Mouse (Mus musculus) mouse trophoblast stem cell (cell line): ENCODE data around the gene H2-DMb2.
"Not testable (repeated sequence)": the region's sequence is repeated elsewhere in the genome, so short reads cannot be mapped to it uniquely, and the experiment has no call there.

Source experiments
- in situ Hi-C, 2 experiments: fragments of 300-500 bp; cut with MseI, MboI; formaldehyde crosslinking; loops; 2 replicates in 1 of 2; 3 replicates in 1 of 2; pipeline ENCODE4 v1.15.1; 2025

Gene H2-DMb2

DNA sequence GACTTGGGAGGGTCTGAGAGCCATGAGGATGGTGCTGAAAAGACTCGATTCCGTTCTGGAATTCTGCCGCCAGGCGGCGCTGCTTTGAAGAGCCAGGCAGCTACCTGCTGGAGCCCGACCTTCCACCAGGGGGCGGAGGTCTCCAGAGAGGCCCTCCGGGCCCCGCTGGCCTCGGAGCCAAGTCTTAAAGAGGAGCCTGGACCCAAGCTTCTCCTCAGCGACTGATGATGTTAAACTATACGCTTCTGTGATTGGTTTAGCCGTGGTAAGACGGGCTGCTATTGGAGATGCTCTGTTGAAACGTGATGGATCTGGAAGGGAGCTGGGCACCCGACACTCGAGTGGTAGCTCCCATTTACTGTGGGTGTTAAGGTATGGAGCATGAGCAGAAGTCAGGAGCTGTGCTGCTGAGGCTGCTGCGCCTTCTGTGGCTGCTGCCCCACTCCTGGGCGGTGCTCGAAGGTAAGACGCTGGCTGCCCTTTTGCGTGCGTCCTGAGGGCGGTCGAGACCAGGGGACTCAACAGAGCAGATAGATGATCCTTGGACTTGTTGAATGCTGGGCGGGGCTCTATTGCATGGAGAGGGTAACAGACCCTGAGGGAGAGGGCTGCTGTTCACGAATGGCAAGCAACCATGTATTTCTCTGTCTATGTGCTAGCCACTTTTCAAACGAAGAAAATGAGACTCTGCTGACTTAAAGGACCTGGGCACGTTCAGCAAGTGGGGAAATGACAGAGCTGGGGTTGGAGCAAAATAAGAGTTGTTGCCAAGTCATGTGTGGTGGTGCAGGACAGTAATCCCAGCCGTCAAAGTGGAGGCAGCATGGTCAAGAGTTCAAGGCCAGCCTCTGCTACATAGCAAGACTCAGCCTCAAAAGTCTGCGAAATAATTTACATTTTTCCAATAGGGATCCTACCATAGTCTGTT, 7.5 kb upstream of the H2-DMb2 start:
- in situ Hi-C loops, result no loop called here

DNA sequence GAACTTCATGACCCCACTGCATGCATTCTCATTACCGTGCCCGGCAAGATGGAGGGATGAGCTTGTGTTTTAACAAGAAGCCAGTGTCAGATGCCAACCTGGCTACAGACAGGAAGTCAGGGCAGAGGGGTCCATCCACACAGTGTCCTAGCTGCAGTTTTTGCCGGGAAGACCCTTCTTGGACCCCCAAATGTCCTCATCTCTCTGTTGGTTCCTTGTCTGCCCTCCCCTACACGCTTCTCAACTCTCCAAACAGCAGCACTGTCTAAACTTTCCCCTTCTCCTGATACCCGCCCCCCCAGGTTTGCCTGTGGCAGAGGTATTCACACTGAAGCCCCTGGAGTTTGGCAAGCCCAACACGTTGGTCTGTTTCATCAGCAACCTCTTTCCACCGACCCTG, 5.5 kb upstream of the H2-DMb2 start:
- in situ Hi-C loops, result no loop called here

DNA sequence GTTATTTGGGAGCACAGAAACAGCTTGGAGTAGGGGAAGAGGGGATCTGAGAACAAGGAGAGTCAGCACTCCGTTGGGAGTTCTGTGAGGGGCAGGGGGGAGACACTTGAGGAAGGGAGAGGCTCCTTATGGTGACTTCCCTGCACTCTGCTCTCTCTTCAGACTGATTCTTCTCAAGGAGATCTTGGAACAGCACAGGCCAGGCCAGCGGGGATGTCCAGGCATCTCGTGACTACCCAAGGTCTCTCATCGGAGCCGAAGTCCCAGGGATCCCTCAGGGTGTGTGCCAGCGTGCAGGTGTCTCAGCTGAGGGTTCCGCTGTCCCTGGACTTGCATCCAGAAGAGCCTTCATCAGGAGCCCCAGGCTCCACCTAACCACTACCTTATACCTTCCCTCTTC, 4.5 kb upstream of the H2-DMb2 start:
- in situ Hi-C loops, result no loop called here

DNA sequence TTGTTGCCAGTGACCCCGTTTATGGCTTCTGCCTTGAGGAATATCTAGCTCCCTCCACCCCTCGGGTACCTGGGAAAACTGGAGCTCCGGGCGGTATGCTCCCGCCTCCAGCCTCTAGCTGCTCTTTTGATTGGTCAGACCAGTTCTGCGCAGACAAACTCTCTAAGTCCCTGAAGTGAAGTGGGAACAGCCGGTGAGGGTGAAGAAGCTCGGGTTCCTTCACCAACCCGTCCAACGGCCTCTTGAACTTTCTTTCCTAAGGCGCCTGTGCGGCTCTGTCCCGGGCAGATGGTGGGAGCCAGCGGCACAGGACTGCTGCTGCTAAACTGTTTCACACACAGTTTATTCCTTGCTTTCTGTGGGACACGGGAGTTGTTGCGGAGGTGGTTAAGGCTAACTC, 3.7 kb upstream of the H2-DMb2 start:
- in situ Hi-C loops, result no loop called here

DNA sequence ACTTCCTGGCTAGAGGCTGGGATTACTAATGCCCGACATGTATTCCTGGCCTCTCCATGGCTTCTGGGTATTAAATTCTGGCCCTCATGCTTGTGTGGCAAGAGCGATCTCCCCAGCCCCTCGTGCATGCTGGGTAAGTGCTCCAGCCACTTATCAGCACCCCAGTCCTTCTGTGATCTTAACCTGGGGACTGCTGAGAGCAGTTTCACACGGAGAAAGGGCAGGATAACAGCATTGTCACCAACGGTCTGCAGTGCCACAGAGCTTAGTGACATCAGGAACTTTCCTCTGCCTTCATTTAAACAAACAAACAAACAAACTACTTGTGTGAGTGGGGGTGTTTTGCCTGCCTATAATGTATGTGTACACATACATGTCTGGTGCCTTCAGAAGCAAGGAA, 2.9 kb upstream of the H2-DMb2 start:
- in situ Hi-C loops, result no loop called here

DNA sequence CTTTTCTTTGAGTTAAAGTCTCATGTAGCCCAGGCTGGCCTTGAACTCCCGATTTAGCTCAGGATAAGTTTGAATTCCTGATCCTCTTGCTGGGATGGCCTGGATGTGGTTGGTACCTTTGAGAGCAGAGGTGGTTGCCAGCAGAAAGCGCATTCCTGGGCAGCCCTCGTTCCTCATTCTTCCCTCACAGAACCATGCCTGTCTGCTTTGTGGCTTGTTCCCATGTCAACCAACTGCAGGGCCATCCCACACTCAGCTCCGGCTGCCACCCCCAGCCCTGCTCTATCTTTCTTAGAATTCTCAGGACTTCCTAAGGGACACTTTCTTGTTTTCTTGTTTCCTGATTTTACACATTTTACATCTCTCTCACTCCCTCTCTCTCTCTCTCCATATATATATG, 1.7 kb upstream of the H2-DMb2 start:
- in situ Hi-C loops, result no loop called here

DNA sequence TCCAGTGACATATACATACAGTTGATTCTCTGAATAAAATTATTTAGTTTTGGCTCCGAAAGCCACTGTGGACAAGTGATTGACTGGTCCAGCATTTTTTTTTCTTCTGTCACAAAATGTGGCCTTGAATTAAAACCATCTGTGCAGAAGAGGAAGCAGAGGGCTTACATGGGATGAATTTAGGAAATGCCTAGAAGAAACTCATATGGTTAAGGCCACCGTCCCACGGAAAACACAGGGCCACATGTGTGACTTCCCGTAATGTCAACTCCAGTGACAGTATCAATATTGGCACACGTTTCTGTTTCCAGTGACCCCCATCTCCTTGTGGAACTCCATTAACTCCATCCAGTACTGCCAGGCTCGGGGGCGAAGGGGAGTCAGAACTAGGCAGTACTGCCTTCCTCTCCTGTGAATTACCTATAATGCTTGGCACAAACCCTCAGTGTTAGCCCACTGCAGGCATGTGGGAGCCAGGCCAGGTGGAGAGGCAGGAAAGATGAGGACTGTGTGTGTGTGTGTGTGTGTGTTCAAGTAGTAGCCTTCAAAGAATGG, 574 bp upstream of the H2-DMb2 start:
- in situ Hi-C loops, result no loop called here

DNA sequence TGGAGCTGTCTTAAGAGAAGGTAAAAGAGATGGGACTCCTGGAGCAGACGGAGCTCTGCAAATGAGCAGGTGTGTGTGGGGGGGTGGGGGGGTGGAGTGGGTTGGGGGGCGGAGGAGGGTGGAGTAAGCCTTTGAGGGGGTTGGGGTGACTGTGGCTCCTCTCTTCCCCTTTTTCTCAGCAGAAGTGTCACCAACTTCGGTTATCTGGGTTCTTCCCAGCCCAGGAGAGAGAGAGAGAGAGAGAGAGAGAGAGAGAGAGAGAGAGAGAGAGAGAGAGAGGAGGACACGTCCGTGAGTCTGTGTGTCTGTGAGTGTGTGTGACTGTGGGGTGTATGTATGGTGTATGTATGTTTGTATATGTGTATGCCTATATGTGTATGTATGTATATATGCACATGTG, 354 bp downstream of the H2-DMb2 start:
- in situ Hi-C loops, result no loop called here

DNA sequence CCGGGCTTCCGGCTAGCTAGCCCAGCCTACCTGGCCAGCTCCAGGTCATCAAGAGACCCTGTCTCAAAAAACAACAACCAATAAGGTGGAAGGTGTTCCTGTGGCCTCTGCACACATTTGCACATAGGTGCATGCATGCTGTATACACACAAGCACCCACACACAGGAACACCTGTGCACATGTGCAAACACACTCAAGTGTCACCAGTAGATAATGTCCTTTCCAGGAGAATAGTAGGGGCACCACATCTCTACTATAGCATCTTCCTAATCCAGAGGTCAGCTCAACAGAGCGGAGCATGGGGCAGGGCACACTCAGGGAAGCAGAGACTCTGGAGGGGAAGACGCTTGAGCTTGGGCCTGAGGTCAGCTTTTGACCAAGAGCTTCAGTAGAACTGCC, 1.1 kb downstream of the H2-DMb2 start:
- in situ Hi-C loops, result not testable (repeated sequence)

DNA sequence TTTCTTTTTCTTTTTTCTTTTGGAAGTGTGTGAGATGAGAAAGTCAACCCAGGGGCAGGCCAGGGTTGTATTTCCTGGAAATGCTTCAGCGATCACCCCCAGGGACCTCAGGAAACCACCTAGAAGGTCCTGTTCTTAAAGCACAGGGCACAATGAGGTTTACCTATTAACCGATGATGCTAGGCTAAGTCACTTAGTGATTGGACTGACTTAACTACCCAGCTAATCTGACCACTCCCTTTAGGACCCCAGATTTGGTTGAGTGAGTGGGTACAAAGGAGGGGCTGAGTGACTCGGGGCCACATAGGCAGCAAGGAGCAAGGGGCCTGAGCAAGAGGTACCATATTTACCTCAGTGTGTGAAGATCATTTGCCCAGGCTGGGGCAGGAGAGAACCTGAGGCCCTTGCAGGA, 1.9 kb downstream of the H2-DMb2 start:
- in situ Hi-C loops, result no loop called here

DNA sequence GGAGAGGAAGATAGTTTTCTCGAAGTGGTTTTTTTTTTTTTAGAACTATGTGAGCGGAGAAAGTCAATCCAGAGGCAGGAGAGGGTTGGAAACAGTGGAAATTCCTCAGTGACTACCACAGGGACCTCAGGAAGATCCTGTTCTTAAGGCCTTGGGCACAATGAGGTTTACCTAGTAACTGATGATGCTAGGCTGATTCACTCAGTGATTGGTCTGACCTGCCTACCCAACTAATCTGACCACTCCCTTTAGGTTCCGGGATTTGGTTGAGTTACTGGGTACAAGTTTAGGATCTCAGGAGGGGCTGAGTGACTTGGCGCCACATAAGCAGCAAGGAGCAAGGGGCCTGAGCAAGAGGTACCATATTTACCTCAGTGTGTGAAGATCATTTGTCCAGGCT, 9.8 kb downstream of the H2-DMb2 start, which contains the start of gene H2-DMb1:
Gene H2-DMb1, plus strand, starts transcription at position 150 of the 400 bp plus-strand sequence.
- in situ Hi-C loops, result no loop called here

DNA sequence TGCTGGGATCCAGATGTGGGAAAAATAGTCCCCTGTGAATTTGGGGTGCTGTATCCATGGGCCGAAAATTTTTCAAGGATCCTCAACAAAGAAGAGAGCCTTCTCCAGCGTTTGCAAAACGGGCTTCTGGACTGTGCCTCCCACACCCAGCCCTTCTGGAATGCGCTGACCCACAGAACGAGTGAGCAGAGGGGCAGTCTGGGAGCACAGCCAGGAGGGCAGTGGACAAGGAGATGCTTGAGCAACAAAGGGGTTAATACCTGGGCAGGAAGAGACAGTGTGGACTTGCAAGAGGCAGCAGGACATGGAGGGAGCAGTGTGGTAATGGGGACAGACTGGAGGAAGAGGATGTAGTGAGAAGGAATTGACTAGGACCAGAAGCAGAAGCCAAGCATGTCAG, 12.4 kb downstream of the H2-DMb2 start:
- in situ Hi-C loops, result no loop called here

DNA sequence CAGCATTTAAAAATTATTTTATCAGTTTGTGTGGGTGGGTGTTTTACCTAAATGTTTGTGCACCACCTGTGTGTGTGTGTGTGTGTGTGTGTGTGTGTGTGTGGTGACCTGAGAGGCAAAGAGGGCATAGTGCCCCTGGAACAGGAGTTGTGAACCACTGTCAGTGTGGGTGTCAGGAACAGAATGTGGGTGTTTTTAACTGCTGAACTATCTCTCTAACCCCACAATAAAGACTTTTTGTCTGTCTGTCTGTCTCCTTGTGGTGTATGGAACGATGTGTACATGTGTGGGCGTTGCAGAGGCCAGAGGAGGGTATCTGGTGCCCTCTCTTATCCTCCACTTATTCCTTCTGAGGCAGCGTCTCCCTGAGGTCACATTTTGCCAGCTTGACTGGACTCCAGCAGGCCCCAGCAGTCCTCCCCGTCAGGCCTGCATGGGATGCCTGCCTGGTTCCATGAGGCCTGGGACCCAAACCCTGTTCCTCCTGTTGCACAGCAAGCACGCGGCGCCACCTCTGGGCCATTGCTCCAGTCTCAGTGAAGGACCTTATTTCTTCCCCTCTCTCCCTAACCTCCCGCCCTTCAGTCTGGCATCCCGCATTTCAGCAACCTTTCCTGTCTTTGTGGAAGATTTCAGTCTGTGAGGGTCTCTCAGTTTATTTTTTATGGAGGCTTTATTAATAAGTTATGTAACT, 21.2 kb downstream of the H2-DMb2 start:
- in situ Hi-C loops, result loop anchor here (10.0 kb wide), 1 partner anchor 90 kb away; no protein-coding TSS in a partner anchor

DNA sequence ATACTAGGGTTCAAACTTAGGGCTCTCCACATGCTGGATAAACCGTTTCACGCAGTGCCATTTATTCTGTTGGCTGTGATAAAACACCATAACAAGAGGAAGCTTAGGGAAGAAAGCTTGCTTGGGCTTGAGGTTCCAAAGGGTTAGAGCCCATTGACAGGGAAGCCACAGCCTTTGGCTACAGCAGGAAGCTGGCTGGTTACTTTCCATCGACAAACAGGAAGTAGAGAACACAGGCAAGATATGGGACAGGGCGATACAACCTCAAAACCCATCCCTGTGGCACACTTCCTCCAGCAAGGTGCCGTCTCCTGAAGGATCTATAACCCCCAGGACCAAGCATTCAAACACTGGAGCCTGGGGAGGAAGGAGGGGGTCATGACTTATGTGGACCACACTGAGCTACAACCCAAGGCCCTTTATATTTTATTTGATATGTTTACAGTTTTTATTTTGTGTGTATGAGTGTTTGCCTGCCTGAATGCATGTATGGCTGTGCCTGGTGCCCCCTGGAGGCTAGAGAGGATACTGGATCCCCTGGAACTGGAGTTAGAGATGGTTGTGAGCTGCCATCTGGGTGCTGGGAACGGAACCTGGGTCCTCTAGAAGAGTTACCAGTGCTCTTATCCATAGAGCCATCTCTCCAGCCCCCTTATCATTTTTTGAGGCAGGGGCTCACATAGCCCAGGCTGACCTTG, 22.1 kb downstream of the H2-DMb2 start:
- in situ Hi-C loops, result loop anchor here (5.0 to 10.0 kb wide), 3 partner anchors 33 to 90 kb away; partner anchors contain the start of gene H2-Ob (in 1 of the 2)

DNA sequence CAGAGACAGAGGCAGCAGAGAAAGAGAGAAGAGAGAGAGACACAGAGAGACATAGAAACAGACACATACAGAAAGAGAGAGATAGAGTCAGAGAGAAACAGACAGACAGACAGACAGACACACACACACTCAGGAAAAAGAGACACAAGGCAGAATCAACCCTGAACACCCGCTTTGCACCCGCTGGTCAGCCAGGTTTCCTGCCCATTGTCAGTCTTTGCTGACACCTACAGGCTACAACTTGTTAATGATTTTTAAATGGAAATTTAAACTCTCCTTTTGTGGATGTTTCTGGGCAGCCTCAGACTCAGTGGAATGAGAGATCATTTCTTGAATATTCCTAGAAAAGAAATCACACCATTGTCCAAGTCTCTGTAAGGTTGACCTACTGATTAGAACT, 26.2 kb downstream of the H2-DMb2 start:
- in situ Hi-C loops, result loop anchor here (5.0 to 10.0 kb wide), 3 partner anchors 37 to 94 kb away; partner anchors contain the start of gene H2-Ob (in 1 of the 2)

DNA sequence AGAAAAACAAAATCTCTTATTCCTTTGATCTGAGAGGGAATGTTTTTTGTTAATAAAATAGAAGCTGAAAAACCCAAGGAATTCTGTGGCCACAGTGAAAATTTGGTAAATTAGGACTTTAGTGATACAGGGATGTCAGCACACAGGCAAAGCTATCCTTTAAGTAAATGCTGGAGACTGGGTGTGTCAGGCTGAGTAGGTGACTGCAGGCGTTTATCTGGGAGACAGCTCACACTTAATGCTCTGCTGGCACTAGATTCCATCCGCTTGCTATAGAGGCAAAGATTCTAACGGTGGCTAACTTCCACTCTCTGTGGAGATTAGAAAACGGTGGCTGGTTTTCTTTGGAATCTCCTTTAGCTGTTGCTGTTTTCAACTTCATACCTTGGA, 27.4 kb downstream of the H2-DMb2 start:
- in situ Hi-C loops, result loop anchor here in 1 of 2 experiments (5.0 kb wide), 1 partner anchor 72 kb away; no protein-coding TSS in a partner anchor

DNA sequence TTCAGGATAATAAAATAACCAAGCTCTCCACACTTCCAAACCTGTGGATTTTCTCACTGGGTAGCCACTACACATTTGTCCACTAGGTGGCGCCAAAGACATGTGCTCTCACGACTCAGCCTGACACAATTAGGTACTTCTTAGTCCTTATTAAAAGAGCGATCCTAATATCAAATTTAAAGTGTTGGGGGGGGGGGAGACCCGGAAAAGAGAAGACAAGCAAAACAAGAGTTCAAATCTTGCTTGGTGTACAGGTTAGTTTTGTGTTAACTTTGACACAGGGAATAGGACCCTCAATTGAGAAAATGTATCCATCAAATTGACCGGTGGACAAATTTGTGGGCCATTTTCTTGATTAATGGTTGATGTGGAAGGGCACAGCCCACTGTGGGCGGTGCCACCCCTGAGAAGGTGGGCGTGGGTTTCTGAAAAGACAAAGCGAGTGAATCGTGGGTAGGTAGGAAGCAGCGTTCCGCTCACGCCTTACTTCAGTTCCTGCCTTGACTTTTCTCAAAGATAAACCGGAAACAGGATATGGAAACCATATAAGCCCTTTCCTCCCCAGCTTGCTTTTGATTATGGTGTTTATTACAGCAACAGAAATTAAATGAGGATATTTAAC, 27.9 kb downstream of the H2-DMb2 start:
- in situ Hi-C loops, result loop anchor here in 1 of 2 experiments (5.0 kb wide), 1 partner anchor 71 kb away; no protein-coding TSS in a partner anchor

DNA sequence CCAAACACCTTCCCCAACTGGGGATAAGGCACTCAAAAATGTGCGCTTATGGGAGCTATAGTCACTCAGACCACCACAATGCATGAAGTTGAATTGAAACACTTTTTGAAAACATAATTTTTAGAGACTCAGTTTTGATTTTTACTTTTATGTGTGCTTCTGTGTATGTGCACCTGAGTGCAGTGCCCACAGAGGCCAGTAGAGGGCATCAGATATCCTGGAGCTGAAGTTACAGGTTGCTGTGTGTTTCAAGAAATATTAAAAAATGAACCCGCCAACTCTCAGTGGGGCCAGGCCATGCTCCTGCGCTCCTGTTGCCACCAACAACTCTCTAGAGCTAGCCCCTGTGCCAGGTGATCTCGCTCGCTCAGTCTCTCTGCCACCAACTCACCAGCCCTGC, 29.4 kb downstream of the H2-DMb2 start:
- in situ Hi-C loops, result loop anchor here in 1 of 2 experiments (5.0 kb wide), 1 partner anchor 70 kb away; no protein-coding TSS in a partner anchor

DNA sequence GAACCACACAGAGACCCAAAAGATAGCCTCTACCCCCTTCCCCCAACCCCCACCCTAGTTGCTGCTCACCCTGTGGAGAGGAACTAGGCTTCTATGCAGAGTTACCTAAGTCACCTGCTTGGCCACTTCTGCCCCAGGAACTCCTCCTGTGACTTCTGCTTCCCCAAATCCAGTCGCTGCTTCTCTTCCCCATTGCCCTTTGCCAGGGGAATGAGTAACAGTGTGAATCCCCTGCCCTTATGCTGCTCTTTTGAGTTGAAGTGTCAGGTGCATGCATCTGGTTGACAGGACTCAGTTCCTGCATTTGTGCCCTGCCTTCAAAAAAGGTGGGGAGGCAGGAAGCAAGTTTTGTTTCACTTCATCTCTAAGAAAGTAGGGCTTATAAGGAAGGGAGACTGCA, 31.0 kb downstream of the H2-DMb2 start:
- in situ Hi-C loops, result loop anchor here in 1 of 2 experiments (5.0 kb wide), 1 partner anchor 68 kb away; no protein-coding TSS in a partner anchor

DNA sequence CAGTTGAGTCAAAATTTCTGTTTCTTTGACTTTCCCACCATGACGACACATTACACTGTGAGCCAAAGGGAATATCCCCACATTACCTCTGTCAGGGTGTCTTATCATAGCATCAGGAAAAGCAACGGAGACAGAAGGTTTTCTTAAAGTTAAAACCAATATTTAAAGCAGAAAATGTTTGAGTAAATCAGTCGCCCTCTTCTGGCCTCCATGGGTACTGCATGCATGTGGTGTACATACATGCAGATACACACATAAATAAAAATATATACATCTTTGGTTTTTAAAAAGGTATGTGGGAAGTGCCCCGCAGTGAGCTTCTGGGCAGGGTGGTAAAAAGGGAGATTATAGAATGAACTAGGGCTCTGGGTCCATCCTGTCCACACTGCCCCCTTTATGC, 34.1 kb downstream of the H2-DMb2 start:
- in situ Hi-C loops, result no loop called here

DNA sequence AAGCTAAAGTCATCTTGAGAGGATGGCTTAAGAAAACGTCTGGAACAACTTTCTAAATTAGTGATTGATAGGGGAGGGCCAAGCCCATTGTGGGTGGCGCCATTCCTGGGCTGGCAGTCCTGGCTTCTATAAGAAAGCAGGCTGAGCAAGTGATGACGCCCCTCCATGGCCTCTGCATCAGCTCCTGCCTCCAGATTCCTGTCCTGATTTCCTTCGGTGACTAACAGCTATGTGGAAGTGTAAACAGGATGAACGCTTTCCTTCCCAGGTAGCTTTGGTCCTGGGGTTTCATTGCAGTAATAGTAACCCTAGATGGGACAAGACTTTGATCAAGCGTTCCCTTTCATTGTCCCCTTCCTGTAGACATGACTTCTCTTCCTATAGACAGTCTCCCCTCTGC, 35.9 kb downstream of the H2-DMb2 start:
- in situ Hi-C loops, result no loop called here
